In genomic region chr9:107366644-107367043, GRCm38 (mm10) we compare ENCODE assay signal across 9 mouse cellular contexts. TPM values are rescaled to one million over a fixed set of nuclear protein-coding genes. Genes with fewer than 3 reads are reported as not detected.
DNase-seq lines count a peak whose midpoint lies in the region; ATAC-seq and TF ChIP-seq lines count a peak whose summit lies in the region.
"Had no signal": no experiment of that assay in that cellular context is flagged by ENCODE, and none has a peak within 500 bp of the region (broad histone marks: within the 10 kb centered on the region; RNA-seq: fewer than 3 reads in every experiment).

No protein-coding gene starts in this region.

- peaks cover 24% of the 10 kb centered on the region for H3K4me1 ChIP-seq in forebrain, embryonic 10.5 days
- no peaks in the 10 kb centered on the region for H3K4me1 ChIP-seq in forebrain, embryonic 15.5 days
- no peaks in the 10 kb centered on the region for H3K4me1 ChIP-seq in hindbrain, postnatal 0 days (ENCODE audit: insufficient read depth, low read length)
- peaks cover 50% of the 10 kb centered on the region for H3K4me1 ChIP-seq in liver, embryonic 12.5 days

- no peaks in the 10 kb centered on the region for H3K36me3 ChIP-seq in forebrain, embryonic 10.5 days (replicated peaks)
- H3K36me3 ChIP-seq in forebrain, embryonic 15.5 days = no peaks in the 10 kb centered on the region
- H3K36me3 ChIP-seq in hindbrain, postnatal 0 days (ENCODE audit: insufficient read depth, low read length) = no peaks in the 10 kb centered on the region
- no peaks in the 10 kb centered on the region for H3K36me3 ChIP-seq in liver, embryonic 12.5 days
- H3K36me3 ChIP-seq: hindbrain, embryonic 15.5 days had no signal

- peak; percentile 63 for DNase-seq in forebrain, embryonic 10.5 days (ENCODE audit: extremely low spot score, low spot score)
- peak; percentile 51 for DNase-seq in urinary bladder, postnatal 14 days (ENCODE audit: low spot score)
- DNase-seq in urinary bladder, adult 2 months (ENCODE audit: low spot score) = no peak
- peak; percentile 86 for DNase-seq in embryo, embryonic 10.5 days (ENCODE audit: low spot score)
- DNase-seq in hindbrain, postnatal 0 days (ENCODE audit: low spot score) = peak; percentile 77
- peak; percentile 31 for DNase-seq in right cerebral cortex, postnatal 25 days

- 5% methylated on average over 3 of the region's 3 CpGs for WGBS in forebrain, embryonic 10.5 days
- WGBS in forebrain, embryonic 15.5 days = 6% methylated on average over 3 of the region's 3 CpGs
- WGBS in hindbrain, postnatal 0 days = 9% methylated on average over 3 of the region's 3 CpGs
- 7% methylated on average over 3 of the region's 3 CpGs for WGBS in liver, embryonic 12.5 days (ENCODE audit: insufficient replicate concordance)

- H3K4me2 ChIP-seq in forebrain, embryonic 15.5 days (replicated peaks) = no peak overlapping the region
- no peak overlapping the region for H3K4me2 ChIP-seq in hindbrain, postnatal 0 days (ENCODE audit: low read depth, low read length)
- H3K4me2 ChIP-seq in liver, embryonic 12.5 days = peak overlapping the region; percentile 16; the same call in 1 of the 2 replicates
- H3K4me2 ChIP-seq: hindbrain, embryonic 15.5 days had no signal

- H3K4me3 ChIP-seq in forebrain, embryonic 10.5 days = no peak overlapping the region
- H3K4me3 ChIP-seq in forebrain, embryonic 15.5 days = no peak overlapping the region
- no peak overlapping the region for H3K4me3 ChIP-seq in hindbrain, postnatal 0 days (ENCODE audit: low read length)
- H3K4me3 ChIP-seq in liver, embryonic 12.5 days = no peak overlapping the region
- H3K4me3 ChIP-seq: hindbrain, embryonic 15.5 days had no signal

- H3K9me3 ChIP-seq in forebrain, embryonic 10.5 days = no peaks in the 10 kb centered on the region
- H3K9me3 ChIP-seq in forebrain, embryonic 15.5 days = no peaks in the 10 kb centered on the region
- H3K9me3 ChIP-seq in hindbrain, postnatal 0 days (ENCODE audit: low read length) = no peaks in the 10 kb centered on the region
- no peaks in the 10 kb centered on the region for H3K9me3 ChIP-seq in liver, embryonic 12.5 days (replicated peaks)
- H3K9me3 ChIP-seq: hindbrain, embryonic 15.5 days had no signal

- H3K9ac ChIP-seq in forebrain, embryonic 15.5 days (replicated peaks) = no peak overlapping the region
- no peak overlapping the region for H3K9ac ChIP-seq in hindbrain, postnatal 0 days (replicated peaks; ENCODE audit: low read length)
- no peak overlapping the region for H3K9ac ChIP-seq in liver, embryonic 12.5 days
- H3K9ac ChIP-seq: hindbrain, embryonic 15.5 days had no signal

- H3K27ac ChIP-seq in forebrain, embryonic 10.5 days = no peak overlapping the region
- H3K27ac ChIP-seq in forebrain, embryonic 15.5 days (replicated peaks) = no peak overlapping the region
- no peak overlapping the region for H3K27ac ChIP-seq in hindbrain, postnatal 0 days
- H3K27ac ChIP-seq in liver, embryonic 12.5 days = peak overlapping the region; percentile 46; the same call in 1 of the 2 replicates
- H3K27ac ChIP-seq: hindbrain, embryonic 15.5 days had no signal

- no peak for ATAC-seq in forebrain, embryonic 15.5 days (replicated peaks)
- peak; percentile 48; the same call in 1 of the 2 replicates for ATAC-seq in hindbrain, postnatal 0 days
- ATAC-seq in liver, embryonic 12.5 days = no peak

- TF ChIP-seq CTCF in hindbrain, postnatal 0 days (IDR thresholded peaks at IDR 0.05; ENCODE audit: low read depth) = peak; percentile 96

- peaks cover 46% of the 10 kb centered on the region for H3K27me3 ChIP-seq in forebrain, embryonic 10.5 days (ENCODE audit: poor library complexity, severe bottlenecking)
- peaks cover 16% of the 10 kb centered on the region for H3K27me3 ChIP-seq in forebrain, embryonic 15.5 days
- no peaks in the 10 kb centered on the region for H3K27me3 ChIP-seq in hindbrain, postnatal 0 days (ENCODE audit: insufficient read depth, low read length)
- H3K27me3 ChIP-seq in liver, embryonic 12.5 days (replicated peaks) = peaks cover 31% of the 10 kb centered on the region

RNA-seq across cellular contexts. Expression of gene 6430571L13Rik, which starts 26.2 kb away (rescaled TPM):
- polyA plus RNA-seq in forebrain, embryonic 10.5 days (2016; fragmentation: Nextera tagmentation; extraction: Ambion mirVana) = 1.0 and 1.6 TPM in 2 replicates
- 4.1 and 4.5 TPM in 2 replicates for polyA plus RNA-seq in forebrain, embryonic 15.5 days (2015; fragmentation: Nextera tagmentation; extraction: Ambion mirVana)
- 1.7 and 1.9 TPM in 2 replicates for polyA plus RNA-seq in urinary bladder, adult 2 months (2012; rRNA removed)
- 12.5 and 27.7 TPM in 2 replicates for total RNA-seq in hindbrain, postnatal 0 days (2014; rRNA removed)
- polyA plus RNA-seq in hindbrain, postnatal 0 days (2015; fragmentation: Nextera tagmentation; extraction: Ambion mirVana) = 10.9 and 11.2 TPM in 2 replicates
- polyA plus RNA-seq in liver, embryonic 12.5 days (2016; fragmentation: Nextera tagmentation; extraction: Ambion mirVana) = 0.06 and 0.10 TPM in 2 replicates

RNA-seq across cellular contexts. Expression of gene Hemk1, which starts 28.5 kb away (rescaled TPM):
- polyA plus RNA-seq in forebrain, embryonic 10.5 days (2016; fragmentation: Nextera tagmentation; extraction: Ambion mirVana) = 13.5 and 13.7 TPM in 2 replicates
- 14.6 and 16.0 TPM in 2 replicates for polyA plus RNA-seq in forebrain, embryonic 15.5 days (2015; fragmentation: Nextera tagmentation; extraction: Ambion mirVana)
- polyA plus RNA-seq in urinary bladder, adult 2 months (2012; rRNA removed) = 19.7 and 20.0 TPM in 2 replicates
- 14.8 and 18.1 TPM in 2 replicates for total RNA-seq in hindbrain, postnatal 0 days (2014; rRNA removed)
- polyA plus RNA-seq in hindbrain, postnatal 0 days (2015; fragmentation: Nextera tagmentation; extraction: Ambion mirVana) = 13.6 and 16.4 TPM in 2 replicates
- polyA plus RNA-seq in liver, embryonic 12.5 days (2016; fragmentation: Nextera tagmentation; extraction: Ambion mirVana) = 4.9 and 5.0 TPM in 2 replicates

RNA-seq across cellular contexts. Expression of gene Cacna2d2, which starts 32.8 kb away (rescaled TPM):
- polyA plus RNA-seq in forebrain, embryonic 10.5 days (2016; fragmentation: Nextera tagmentation; extraction: Ambion mirVana) = 1.0 and 1.2 TPM in 2 replicates
- polyA plus RNA-seq in forebrain, embryonic 15.5 days (2015; fragmentation: Nextera tagmentation; extraction: Ambion mirVana) = 3.9 and 4.2 TPM in 2 replicates
- polyA plus RNA-seq in urinary bladder, adult 2 months (2012; rRNA removed) = 0.46 and 0.84 TPM in 2 replicates
- 108 and 134 TPM in 2 replicates for total RNA-seq in hindbrain, postnatal 0 days (2014; rRNA removed)
- polyA plus RNA-seq in hindbrain, postnatal 0 days (2015; fragmentation: Nextera tagmentation; extraction: Ambion mirVana) = 7.1 and 7.6 TPM in 2 replicates
- polyA plus RNA-seq in liver, embryonic 12.5 days (2016; fragmentation: Nextera tagmentation; extraction: Ambion mirVana) = 0.02 and 0.13 TPM in 2 replicates
